Mouse (Mus musculus): ENCODE measurements around the gene Ripk3.

Ripk3 gene

GRCm38 (mm10) chr14:55761163-55761562 is 27.5 kb downstream of the Ripk3 start, which contains the start of gene Ltb4r2:
TSS of gene Ltb4r2 (plus strand) at chr14:55761428.
- DNase-seq = no peak

- DNase-seq = peak; percentile 84 to 90
Observed at GRCm38 (mm10) chr14:55760156-55760555, 28.5 kb downstream of the Ripk3 start.

GRCm38 (mm10) chr14:55758363-55758784 is 30.3 kb downstream of the Ripk3 start, which contains the start of gene Cideb:
TSS of gene Cideb (minus strand) at chr14:55758458.
- DNase-seq = peak in 1 of 2 experiments; percentile 65

GRCm38 (mm10) chr14:55757566-55757965 is 31.1 kb downstream of the Ripk3 start:
- no peak for DNase-seq

GRCm38 (mm10) chr14:55747051-55747847 is 41.4 kb downstream of the Ripk3 start:
- DNase-seq = no peak

- no peak for DNase-seq
Observed at GRCm38 (mm10) chr14:55745861-55746237, 42.8 kb downstream of the Ripk3 start.

GRCm38 (mm10) chr14:55745180-55745860 is 43.3 kb downstream of the Ripk3 start, which contains the start of the genes Dhrs1 and Nop9:
TSS of gene Dhrs1 (minus strand) at chr14:55745690.
TSS of gene Nop9 (plus strand) at chr14:55745693.
- DNase-seq = peak; percentile 92

- peak; percentile 83 to 91 for DNase-seq
Observed at GRCm38 (mm10) chr14:55743711-55744110, 45.0 kb downstream of the Ripk3 start.

- no peak for DNase-seq
Observed at GRCm38 (mm10) chr14:55737086-55737687, 51.5 kb downstream of the Ripk3 start.

GRCm38 (mm10) chr14:55735758-55736157 is 52.9 kb downstream of the Ripk3 start:
- DNase-seq = no peak

GRCm38 (mm10) chr14:55735334-55735733 is 53.3 kb downstream of the Ripk3 start:
- no peak for DNase-seq

Measured in lung, postnatal 4 days (tissue).